Mouse (Mus musculus): Measurements from ENCODE around the gene Intu.

Gene Intu

DNA sequence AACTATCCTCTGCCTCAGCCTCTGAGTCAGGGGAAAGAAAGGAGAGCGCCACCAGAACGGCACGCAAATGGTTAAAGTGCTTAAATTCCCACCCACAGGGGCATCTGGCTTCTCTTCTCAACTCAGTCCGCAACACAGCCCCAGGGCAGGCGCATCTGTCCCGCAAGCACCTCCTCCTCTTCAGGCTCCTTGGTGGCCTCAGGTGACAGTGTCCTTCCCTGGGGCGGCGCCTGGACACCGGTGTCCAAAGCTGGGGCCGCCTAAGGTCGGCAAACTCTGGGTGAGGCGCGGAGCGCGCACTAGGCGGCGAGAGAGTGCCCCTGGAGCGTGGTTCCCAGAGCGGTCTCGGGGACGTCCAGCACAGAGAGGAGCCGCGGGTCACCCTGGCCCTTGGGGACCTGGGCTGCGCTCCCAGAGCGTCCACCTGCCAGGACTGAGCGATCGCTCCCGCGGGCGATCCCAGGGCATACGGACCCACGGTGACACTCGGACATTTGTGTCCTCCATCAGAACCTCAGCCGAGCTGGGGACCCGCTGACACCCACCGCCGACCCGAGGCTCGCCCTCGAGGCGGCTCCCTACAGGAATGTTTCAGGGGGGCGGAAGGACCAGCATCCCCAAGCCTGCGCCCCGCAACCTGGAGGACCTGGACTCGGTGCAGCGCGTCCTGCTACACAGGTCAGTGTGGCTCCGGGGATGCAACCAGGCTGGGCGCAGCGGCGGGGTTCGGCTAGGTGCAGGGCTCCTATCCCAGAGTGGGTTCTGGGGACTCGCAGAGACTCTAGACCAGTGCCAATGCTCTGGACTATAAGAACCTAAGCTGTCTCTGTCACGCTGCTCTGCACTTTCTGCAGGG is at the start of gene Intu:
Gene Intu (plus strand): TSS at position 1 of the 856 bp plus-strand sequence.
- peak in 1 of 2 experiments; percentile 16 for DNase-seq (ENCODE audit: low spot score in 2 of 2)

DNA sequence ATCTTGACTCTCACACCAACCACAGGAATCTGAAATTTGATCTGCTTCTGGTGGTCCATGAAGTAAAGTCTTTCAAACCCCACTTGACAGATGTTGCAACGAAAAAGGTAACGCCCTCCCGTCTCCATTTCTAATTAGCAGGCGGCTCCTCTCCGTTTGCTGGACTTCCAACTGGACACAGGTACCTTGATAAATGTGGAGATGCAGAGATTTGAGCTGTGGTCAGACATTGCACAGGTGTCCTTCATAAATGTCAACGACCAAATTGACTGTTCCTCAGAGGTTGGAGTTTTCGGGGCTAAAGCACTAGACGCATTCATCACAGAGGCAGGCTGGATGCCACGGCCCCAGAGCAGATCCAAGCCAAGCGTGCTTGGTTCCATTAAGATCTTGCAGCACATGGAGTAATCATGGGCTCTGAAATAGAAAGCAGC is 47.8 kb upstream of the Intu start:
- DNase-seq (ENCODE audit: low spot score in 2 of 2): no peak

DNA sequence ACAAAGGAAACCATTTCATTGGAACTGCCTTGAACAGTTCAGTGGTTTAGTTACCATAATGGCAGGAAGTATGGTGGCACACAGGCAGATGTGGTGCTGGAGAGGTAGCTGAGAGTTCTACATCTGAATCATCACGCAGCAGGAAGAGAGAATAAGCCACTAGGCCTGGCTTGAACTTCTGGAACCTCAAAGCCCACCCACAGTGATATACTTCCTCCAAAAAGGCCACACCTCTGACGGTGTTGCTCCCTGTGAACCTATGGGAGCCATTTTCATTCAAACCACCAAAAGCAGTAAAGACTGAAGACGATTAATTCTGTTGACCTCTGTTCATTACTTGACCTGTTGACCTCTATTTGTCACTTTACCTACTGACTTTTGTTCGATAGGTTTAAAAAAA is 43.7 kb upstream of the Intu start:
- no peak for DNase-seq (ENCODE audit: low spot score in 2 of 2)

DNA sequence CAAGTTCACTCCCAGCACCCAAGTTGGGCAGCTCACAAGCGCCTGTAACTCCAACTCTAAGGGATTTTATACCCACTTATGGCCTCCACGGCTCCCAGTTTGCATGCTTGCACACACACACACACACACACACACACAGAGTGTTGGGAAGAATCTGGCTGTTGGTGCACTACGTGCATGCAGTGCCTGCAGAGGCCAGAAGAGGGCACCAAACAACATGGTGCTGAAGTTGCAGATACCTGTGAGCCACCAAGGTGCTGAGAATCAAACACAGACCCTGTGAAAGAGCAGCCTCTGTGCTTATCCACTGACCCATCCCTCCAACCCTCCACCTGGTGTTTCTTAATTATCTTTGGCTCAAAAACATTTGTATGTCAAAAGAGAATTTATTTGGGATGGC is 39.3 kb upstream of the Intu start:
- DNase-seq (ENCODE audit: low spot score in 2 of 2): no peak

DNA sequence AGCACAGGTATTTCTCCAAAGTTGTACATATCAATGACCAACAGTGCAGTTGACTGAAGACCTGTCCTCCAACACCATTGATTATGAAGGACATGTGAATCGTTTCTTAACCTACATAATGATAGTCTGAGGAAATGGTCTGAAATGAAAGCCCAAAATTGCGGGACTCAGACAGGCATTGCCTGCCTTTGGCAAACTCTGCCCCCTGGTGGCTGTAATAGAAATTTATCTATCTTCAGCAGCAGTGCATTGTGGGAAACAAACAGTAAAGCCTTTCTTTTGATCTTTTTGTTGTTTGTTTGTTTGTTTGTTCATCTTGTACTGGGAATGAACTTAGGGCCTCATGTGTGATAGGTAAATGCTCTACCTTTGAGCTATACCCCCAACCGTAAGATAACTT is 32.2 kb upstream of the Intu start:
- DNase-seq (ENCODE audit: low spot score in 2 of 2): no peak

DNA sequence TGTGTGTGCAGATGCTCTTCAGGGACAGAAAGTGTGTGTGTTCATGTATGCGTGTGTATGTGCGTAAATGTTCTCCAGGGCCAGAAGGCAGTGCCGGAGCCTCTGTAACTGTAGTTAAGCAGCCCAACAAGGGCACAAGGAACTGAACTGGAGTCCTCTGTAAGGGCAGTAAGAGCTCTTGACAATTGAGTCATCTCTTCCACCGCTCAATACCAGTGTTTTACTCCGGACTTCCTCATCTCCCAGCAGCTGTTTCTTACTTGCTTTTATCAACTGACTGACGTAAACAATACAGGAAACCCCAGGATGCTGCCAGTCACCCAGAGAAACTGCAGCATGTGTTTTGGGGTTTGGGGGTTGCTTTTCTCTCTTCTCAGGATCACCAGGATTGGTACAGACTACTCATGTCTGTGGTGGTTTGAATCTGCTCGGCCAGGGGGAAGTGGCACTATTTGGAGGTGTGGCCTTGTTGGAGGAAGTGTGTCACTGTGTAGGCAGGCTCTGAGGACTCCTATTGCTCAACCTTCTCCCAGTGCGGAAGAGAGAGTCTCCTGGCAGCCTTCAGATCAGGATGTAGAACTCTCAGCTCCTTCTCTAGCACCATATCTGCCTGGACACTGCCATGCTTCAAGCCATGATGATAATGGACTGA is 30.8 kb upstream of the Intu start:
- no peak for DNase-seq (ENCODE audit: low spot score in 2 of 2)

- no peak for DNase-seq (ENCODE audit: low spot score in 2 of 2)
These were observed 26.7 kb upstream of the Intu start for GRCm38 (mm10) chr3:40504377-40504776.

- no peak for DNase-seq (ENCODE audit: low spot score in 2 of 2)
These were observed 25.6 kb upstream of the Intu start for GRCm38 (mm10) chr3:40505451-40506014.

- DNase-seq (ENCODE audit: low spot score in 2 of 2): no peak
These were observed 22.0 kb upstream of the Intu start for GRCm38 (mm10) chr3:40508927-40509576.

- peak in 1 of 2 experiments; percentile 22 for DNase-seq (ENCODE audit: low spot score in 2 of 2)
These were observed 20.5 kb upstream of the Intu start for GRCm38 (mm10) chr3:40510567-40510966.

DNA sequence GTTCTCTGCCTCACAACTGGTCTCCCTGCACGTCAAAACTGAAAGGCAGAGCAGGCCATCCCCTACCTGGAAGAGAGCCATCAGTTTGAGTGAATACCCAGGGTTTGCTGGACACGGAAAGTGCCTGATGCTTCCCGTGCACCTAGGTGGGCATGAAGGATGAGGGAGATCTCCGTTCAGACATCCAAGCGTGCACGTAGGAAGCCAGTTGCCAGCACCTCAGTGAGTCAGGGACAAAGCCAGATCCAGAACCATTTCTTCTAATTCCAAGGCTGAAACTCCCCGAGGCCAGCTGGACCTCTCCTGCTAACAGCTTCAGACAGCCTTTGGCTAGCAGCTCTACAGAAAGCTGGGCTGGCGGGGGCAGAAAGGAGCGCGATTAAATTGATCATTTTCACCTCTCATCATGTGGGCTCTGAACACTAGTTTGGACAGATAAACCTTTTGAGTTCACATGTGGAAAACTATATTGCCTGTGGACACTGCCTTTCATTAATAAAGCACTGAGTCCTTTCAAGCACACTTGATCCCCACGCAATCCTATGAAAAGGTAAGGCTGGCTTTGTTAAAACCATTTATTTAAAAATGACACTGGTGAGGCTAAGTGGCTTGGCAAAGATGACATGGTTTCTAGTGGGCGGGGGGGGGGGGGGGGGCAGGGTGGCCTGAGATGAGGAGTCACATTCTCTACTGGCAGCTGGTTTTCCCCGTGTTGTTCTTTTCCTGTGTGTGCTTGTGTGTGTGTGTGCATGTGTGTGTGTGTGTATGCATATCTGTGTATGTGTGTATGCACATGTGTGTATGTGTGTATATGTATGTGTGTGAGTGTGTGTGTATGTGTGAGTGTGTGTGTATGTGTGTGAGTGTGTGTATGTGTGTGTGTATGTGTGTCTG is 17.9 kb upstream of the Intu start:
- DNase-seq (ENCODE audit: low spot score in 2 of 2): no peak

DNA sequence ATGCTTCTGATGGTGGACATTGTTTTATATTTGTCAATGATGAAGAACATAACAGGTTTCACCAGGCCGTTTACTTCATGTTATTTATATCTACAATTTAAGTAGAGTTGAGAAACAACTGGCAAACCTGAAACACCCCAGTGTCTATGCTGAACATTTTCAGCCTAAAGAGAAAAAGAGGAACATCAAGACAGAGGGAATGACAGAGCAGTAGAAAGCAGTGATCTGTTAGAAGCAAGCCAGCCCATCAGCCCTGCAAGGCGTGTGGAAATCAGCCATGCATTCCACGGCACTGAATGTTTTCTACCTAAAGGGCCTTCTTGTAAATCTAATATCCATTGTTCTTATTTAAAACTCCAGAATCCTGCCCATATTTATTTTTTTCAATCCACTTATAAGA is 12.8 kb upstream of the Intu start:
- no peak for DNase-seq (ENCODE audit: low spot score in 2 of 2)

- no peak for DNase-seq (ENCODE audit: low spot score in 2 of 2)
These were observed 11.5 kb upstream of the Intu start for GRCm38 (mm10) chr3:40519555-40519954.

DNA sequence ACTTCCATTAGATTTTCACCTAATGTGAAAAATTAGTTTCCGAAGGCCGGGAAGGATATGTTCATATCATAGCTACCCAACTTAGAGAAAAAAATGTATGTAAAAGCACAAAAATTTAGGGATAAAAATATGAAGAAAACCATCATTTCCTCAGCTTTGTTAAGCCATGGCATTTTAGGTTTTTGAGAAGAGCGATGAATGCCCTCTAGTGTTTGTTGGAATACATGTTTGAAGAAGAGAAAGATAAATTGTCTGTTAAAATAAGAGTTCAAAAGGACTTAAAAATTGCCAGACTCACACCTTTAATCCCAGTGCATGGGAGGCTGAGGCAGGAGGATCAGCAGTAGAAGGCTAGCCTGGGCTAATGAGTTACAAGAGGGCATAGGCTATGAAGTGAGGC is 10.5 kb upstream of the Intu start:
- DNase-seq (ENCODE audit: low spot score in 2 of 2): no peak

DNA sequence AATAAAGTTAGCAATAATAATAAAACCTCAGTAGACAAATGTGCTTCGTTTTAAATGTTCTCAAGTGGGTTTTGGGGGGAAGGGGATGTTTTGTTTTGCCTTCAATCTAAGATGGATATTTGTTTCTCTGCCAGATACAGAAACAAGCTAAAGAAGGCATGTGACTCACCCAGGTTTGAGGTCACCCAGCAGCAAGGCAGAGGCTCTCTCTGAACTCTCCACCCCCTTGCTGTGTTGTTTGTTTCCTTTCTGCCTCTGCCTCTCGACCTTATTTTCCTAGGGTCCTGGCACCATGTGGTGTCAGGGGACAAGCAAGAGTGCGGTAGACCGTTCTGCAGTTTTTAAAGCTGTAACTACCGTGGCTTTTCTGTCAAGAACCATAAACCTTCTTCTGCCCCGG is 8.6 kb upstream of the Intu start:
- no peak for DNase-seq (ENCODE audit: low spot score in 2 of 2)

DNA sequence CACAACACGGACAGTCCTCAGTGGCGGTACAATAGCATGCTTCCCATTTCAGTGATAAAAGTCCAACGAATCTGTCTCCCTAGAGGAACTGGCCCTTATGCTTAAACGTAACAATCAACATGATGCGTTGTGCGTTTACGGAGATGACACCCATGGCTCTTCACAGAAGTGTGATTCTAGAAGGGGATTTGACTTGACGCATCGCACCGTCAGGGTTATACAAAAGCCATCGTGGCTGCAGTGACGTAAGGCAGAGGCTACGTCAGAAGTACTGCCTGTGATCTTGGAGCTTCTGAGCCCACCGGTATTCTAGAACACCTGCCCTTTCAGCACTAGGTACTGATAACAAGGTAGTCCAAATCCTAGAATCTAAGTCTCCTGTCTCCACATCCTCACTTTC is 8.2 kb upstream of the Intu start:
- no peak for DNase-seq (ENCODE audit: low spot score in 2 of 2)

- DNase-seq (ENCODE audit: low spot score in 2 of 2): no peak
These were observed 7.7 kb upstream of the Intu start for GRCm38 (mm10) chr3:40523371-40523783.

DNA sequence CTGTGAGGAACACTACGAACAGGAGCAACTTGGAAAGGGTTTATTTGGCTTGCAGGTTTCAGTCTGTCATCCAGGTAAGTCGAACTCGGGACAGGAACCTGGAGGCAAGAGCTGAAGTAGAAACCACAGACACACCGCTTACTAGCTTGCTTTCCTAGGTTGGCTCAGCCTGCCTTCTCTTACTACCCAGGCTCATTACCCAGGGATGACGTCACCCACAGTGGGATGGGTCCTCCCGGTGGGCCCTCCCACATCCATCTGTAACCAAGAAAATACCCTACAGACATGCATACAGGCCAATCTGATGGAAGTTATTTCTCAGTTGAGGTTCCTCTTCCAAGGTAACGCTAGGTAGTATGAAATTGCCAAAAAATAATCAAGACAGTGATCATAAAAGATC is 6.2 kb upstream of the Intu start:
- DNase-seq (ENCODE audit: low spot score in 2 of 2): no peak

GRCm38 (mm10) chr3:40525341-40525740 is 5.7 kb upstream of the Intu start:
- peak; percentile 42 to 69 for DNase-seq (ENCODE audit: low spot score in 2 of 2)

DNA sequence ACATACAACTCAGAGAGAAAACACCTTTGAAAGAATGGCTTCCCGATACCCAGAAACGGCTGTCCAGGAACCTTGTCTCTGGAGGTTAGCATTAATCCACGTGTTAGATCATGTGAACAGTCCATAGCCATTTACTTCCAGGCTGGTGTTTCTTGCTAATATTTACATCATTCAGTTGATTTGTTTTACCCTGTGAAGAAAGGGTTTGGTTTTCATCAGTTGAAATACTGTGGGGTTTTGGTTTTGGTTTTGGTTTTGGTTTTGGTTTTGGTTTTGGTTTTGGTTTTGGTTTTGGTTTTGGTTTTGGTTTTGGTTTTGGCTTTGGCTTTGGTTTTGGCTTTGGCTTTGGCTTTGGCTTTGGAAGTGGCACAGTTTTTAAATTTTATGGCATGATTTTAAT is 5.0 kb upstream of the Intu start:
- DNase-seq (ENCODE audit: low spot score in 2 of 2): no peak

- DNase-seq (ENCODE audit: low spot score in 2 of 2): no peak
These were observed 3.9 kb upstream of the Intu start for GRCm38 (mm10) chr3:40527218-40527617.
